Mouse (Mus musculus) liver (tissue): ENCODE data around the gene Rapgef5.
A peak's percentile ranks its signal among the peaks of the same experiment; 100 is the strongest.

ENCODE experiments used
- DNase-seq: peaks from one replicate; pipeline ENCODE4 v3.0.0-alpha.2; 2020; ENCODE audit warnings: mixed read lengths

Rapgef5 gene

GRCm38 (mm10) chr12:117727481-117728177 is 211.3 kb downstream of the Rapgef5 start:
- no peak for DNase-seq

- DNase-seq: peak; percentile 17
Measured at GRCm38 (mm10) chr12:117728178-117728611, 211.9 kb downstream of the Rapgef5 start.

- no peak for DNase-seq
Measured at GRCm38 (mm10) chr12:117733611-117734010, 217.3 kb downstream of the Rapgef5 start.

GRCm38 (mm10) chr12:117736130-117736529 is 219.9 kb downstream of the Rapgef5 start:
- DNase-seq: no peak

- no peak for DNase-seq
Measured at GRCm38 (mm10) chr12:117736928-117737327, 220.6 kb downstream of the Rapgef5 start.

- DNase-seq: no peak
Measured at GRCm38 (mm10) chr12:117737332-117738031, 221.2 kb downstream of the Rapgef5 start.

- no peak for DNase-seq
Measured at GRCm38 (mm10) chr12:117742487-117742886, 226.2 kb downstream of the Rapgef5 start.

GRCm38 (mm10) chr12:117744580-117745483 is 228.6 kb downstream of the Rapgef5 start:
- DNase-seq: no peak

GRCm38 (mm10) chr12:117746611-117747010 is 230.3 kb downstream of the Rapgef5 start:
- no peak for DNase-seq

- no peak for DNase-seq
Measured at GRCm38 (mm10) chr12:117751045-117751444, 234.8 kb downstream of the Rapgef5 start.

GRCm38 (mm10) chr12:117751520-117752383 is 235.5 kb downstream of the Rapgef5 start:
- DNase-seq: no peak

- peak; percentile 15 for DNase-seq
Measured at GRCm38 (mm10) chr12:117756010-117756409, 239.7 kb downstream of the Rapgef5 start.

GRCm38 (mm10) chr12:117760373-117760772 is 244.1 kb downstream of the Rapgef5 start:
- DNase-seq: no peak

- no peak for DNase-seq
Measured at GRCm38 (mm10) chr12:117760846-117761245, 244.6 kb downstream of the Rapgef5 start.

GRCm38 (mm10) chr12:117761698-117762097 is 245.4 kb downstream of the Rapgef5 start:
- no peak for DNase-seq

GRCm38 (mm10) chr12:117763247-117763646 is 247.0 kb downstream of the Rapgef5 start:
- DNase-seq: peak; percentile 11

- peak; percentile 72 for DNase-seq
Measured at GRCm38 (mm10) chr12:117764839-117765238, 248.6 kb downstream of the Rapgef5 start.

GRCm38 (mm10) chr12:117769113-117769512 is 252.8 kb downstream of the Rapgef5 start:
- DNase-seq: peak; percentile 69

GRCm38 (mm10) chr12:117770211-117770610 is 253.9 kb downstream of the Rapgef5 start:
- no peak for DNase-seq

GRCm38 (mm10) chr12:117771156-117771555 is 254.9 kb downstream of the Rapgef5 start:
- DNase-seq: no peak

GRCm38 (mm10) chr12:117772638-117773037 is 256.4 kb downstream of the Rapgef5 start:
- peak; percentile 55 for DNase-seq

GRCm38 (mm10) chr12:117776841-117777240 is 260.6 kb downstream of the Rapgef5 start:
- no peak for DNase-seq
